Mouse (Mus musculus) ES-E14 (cell line): ENCODE measurements at regions not wholly inside any gene's neighbourhood (a gene's known extent, or its start where the extent isn't known, plus 50 kb on each side); places are given as distances from the start of the nearest gene placed in this dataset.

Source experiments
- DNase-seq: peaks from one replicate; pipeline ENCODE4 v3.0.0-alpha.2; 2013; ENCODE audit warnings: low read depth, low spot score
- H3K27ac ChIP-seq: 2 replicates; pipeline ENCODE4 v1.5.1; 2012; ENCODE audit warnings: low read depth, mild to moderate bottlenecking, low read length, moderate library complexity, mixed read lengths; ENCODE audit not compliant: poor library complexity, insufficient read depth, severe bottlenecking
- H3K36me3 ChIP-seq: 2 replicates; pipeline ENCODE4 v1.6.1; 2012; ENCODE audit warnings: mild to moderate bottlenecking, low read length, moderate library complexity, mixed read lengths; ENCODE audit not compliant: control insufficient read depth, poor library complexity, insufficient read depth, severe bottlenecking
- H3K4me1 ChIP-seq, 2 experiments: fragments of 150-350 bp in 1 of 2; sonication (generic) in 1 of 2; 2 replicates each; pipeline ENCODE4 v1.6.1; 2012; ENCODE audit warnings: low read length in 2 of 2, mild to moderate bottlenecking in 1 of 2, mixed read lengths in 1 of 2; ENCODE audit not compliant: control insufficient read depth in 2 of 2, insufficient read depth in 2 of 2, poor library complexity in 1 of 2
- H3K4me3 ChIP-seq, 2 experiments: fragments of 150-350 bp in 1 of 2; sonication (generic) in 1 of 2; 2 replicates each; pipeline ENCODE4 v1.5.1; 2012; ENCODE audit warnings: low read length in 2 of 2, low read depth in 1 of 2, mild to moderate bottlenecking in 1 of 2, mixed read lengths in 1 of 2; ENCODE audit not compliant: insufficient read depth in 1 of 2, poor library complexity in 1 of 2, severe bottlenecking in 1 of 2
- H3K9ac ChIP-seq: 2 replicates; pipeline ENCODE4 v1.6.1; 2012; ENCODE audit warnings: low read depth, mild to moderate bottlenecking, low read length, mixed read lengths; ENCODE audit not compliant: poor library complexity, insufficient read depth, severe bottlenecking
- H3K9me3 ChIP-seq: fragments of 150-350 bp; sonication (generic); 2 replicates; pipeline ENCODE4 v1.6.1; 2012; ENCODE audit warnings: low read depth, mild to moderate bottlenecking, low read length; ENCODE audit not compliant: control insufficient read depth, insufficient read depth
- CHD2 ChIP-seq: IDR thresholded peaks from 2 replicates; pipeline ENCODE4 v1.6.1; 2014; ENCODE audit warnings: mild to moderate bottlenecking, low read depth, low read length, inconsistent platforms
- HCFC1 ChIP-seq: IDR thresholded peaks from 2 replicates; pipeline ENCODE4 v1.6.1; 2012; ENCODE audit warnings: low read length, inconsistent platforms, borderline replicate concordance; ENCODE audit not compliant: insufficient read depth
- MAFK ChIP-seq: IDR thresholded peaks from 2 replicates; pipeline ENCODE4 v1.6.1; 2014; ENCODE audit warnings: mild to moderate bottlenecking, low read depth, low read length, inconsistent platforms; ENCODE audit not compliant: insufficient read depth
- ZC3H11A ChIP-seq: IDR thresholded peaks from 2 replicates; pipeline ENCODE4 v1.6.1; 2012; ENCODE audit warnings: low read depth, mild to moderate bottlenecking, inconsistent platforms, low read length, borderline replicate concordance
- ZNF384 ChIP-seq: IDR thresholded peaks from 2 replicates; pipeline ENCODE4 v1.6.1; 2012; ENCODE audit warnings: low read depth, low read length, inconsistent platforms
- in situ Hi-C, 2 experiments: fragments of 600-800 bp; cut with MboI; formaldehyde crosslinking; loops; one replicate each; pipeline ENCODE4 v1.15.1; 2025; ENCODE audit warnings: low sequenced_read_pairs in 2 of 2, inconsistent platforms in 1 of 2; ENCODE audit not compliant: unreplicated experiment in 2 of 2

DNA sequence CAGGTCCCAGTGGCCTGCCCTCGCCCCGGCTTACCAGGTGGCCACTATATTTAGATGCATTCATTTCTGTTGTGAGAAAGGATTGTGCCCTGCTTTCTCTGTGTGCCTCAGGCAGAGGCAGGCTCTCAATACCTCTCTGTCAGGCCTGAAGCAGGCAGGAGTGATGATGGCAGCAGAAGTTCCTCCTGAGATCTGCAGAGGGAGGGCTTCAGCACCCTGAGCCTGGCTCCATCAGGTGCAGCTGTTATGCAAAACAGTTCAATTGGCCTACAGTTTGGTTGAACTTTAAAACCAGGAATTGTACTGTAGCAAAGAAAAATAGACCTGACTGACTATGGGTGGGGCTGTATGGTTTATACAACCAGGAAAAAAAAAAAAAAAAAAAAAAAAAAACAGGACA is 92.7 kb upstream of the Cpeb4 start:
- Histone ChIP-seq H3K27ac (no peak overlapping the region), H3K4me3 (no peak overlapping the region), H3K9ac (no peak overlapping the region), H3K4me1 (no peaks in the 10 kb centered on the region), H3K36me3 (no peaks in the 10 kb centered on the region), H3K9me3 (0 out of 2 replicates have a peak, but pooled peaks cover 2% of the 10 kb centered on the region)
- no peak for DNase-seq
- TF ChIP-seq ZNF384 = no peak
- TF ChIP-seq MAFK = no peak
- TF ChIP-seq ZC3H11A = no peak
- in situ Hi-C loops = no loop called here

GRCm38 (mm10) chr11:31780969-31781368 is 91.0 kb upstream of the Cpeb4 start:
- Histone ChIP-seq H3K9me3 (0 out of 2 replicates have a peak, but pooled peaks cover 2% of the 10 kb centered on the region), H3K36me3 (no peaks in the 10 kb centered on the region), H3K9ac (no peak overlapping the region), H3K27ac (no peak overlapping the region), H3K4me1 (no peaks in the 10 kb centered on the region), H3K4me3 (no peak overlapping the region)
- TF ChIP-seq HCFC1 = no peak
- TF ChIP-seq ZNF384 = no peak
- no peak for TF ChIP-seq CHD2
- no peak for TF ChIP-seq ZC3H11A
- in situ Hi-C loops = no loop called here
- no peak for DNase-seq

GRCm38 (mm10) chr11:31781605-31782004 is 90.4 kb upstream of the Cpeb4 start:
- H3K9me3 ChIP-seq = 0 out of 2 replicates have a peak, but pooled peaks cover 2% of the 10 kb centered on the region
- H3K4me3 ChIP-seq = no peak overlapping the region
- H3K27ac ChIP-seq = no peak overlapping the region
- in situ Hi-C loops = no loop called here
- no peak overlapping the region for H3K9ac ChIP-seq
- no peak for DNase-seq
- H3K4me1 ChIP-seq = no peaks in the 10 kb centered on the region
- no peaks in the 10 kb centered on the region for H3K36me3 ChIP-seq
- no peak for TF ChIP-seq ZNF384
- TF ChIP-seq CHD2 = no peak
- TF ChIP-seq HCFC1 = no peak
- no peak for TF ChIP-seq MAFK
- TF ChIP-seq ZC3H11A = no peak

DNA sequence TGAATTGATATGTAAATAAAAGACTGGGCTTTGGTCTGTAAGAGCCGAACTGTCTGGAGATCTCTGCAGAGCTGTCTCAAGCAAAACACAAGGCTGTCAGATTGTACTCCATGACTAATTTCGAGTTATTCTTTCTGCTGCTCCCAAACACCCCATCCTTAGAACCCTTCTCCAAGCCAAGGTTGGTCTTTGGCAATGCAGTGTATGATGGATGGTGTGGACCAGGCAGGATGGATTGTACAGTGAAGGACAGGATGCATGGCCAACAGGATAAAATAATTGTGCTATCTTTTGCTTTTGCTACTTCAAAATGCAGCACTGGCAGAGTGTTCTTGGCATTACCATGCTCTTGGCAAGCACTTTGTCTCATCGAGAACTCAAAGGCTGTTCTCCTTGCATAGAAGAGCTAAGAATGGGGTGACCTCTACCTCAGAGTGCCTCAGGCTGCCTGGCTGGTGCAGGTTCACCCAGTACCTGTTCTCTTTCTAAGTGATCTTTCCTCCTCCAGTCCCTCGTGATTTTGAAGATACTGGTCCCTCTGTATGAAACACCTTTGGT is 88.4 kb upstream of the Cpeb4 start:
- TF ChIP-seq ZC3H11A = no peak
- TF ChIP-seq HCFC1 = no peak
- no peak for TF ChIP-seq CHD2
- in situ Hi-C loops = no loop called here
- no peak overlapping the region for H3K4me3 ChIP-seq

DNA sequence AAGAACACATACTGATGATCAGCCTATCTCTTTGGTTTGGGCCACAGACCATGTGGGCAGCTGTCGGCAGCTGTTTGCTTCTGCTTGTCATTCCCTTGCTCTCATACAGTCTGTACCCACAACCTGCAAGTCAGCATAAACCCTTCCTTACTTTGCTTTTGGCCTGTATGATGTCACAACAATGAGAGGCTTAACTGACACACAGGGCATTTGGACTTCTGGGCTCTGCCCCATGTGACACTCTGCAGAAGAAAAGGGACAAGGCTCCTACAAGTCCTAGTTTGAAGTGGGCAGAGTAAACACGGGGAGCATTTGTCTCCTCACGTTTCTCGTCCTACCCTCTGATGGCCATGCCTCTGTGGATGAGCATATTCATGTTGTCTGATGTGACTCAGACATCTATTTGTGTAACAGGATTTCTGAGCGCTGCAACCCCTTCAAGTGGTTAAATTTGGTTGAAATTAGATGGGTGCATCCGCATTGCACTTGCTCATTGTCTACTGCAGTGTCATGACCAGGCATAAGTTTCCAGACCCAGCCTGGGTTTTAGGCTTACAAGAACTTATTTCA is 87.6 kb upstream of the Cpeb4 start:
- in situ Hi-C loops = no loop called here
- Histone ChIP-seq H3K4me3 (no peak overlapping the region), H3K9ac (no peak overlapping the region), H3K27ac (no peak overlapping the region), H3K36me3 (no peaks in the 10 kb centered on the region), H3K4me1 (0 out of 4 replicates have a peak, but pooled peaks cover 0 to 2% of the 10 kb centered on the region in 2 experiments), H3K9me3 (0 out of 2 replicates have a peak, but pooled peaks cover 2% of the 10 kb centered on the region)
- DNase-seq = no peak
- TF ChIP-seq MAFK (no peak), CHD2 (no peak), ZC3H11A (no peak), HCFC1 (no peak), ZNF384 (no peak)

More for the DNA sequence above, 88.4 kb upstream of the Cpeb4 start:
- Histone ChIP-seq H3K36me3 (no peaks in the 10 kb centered on the region), H3K4me1 (0 out of 4 replicates have a peak, but pooled peaks cover 0 to 2% of the 10 kb centered on the region in 2 experiments), H3K27ac (no peak overlapping the region), H3K9me3 (0 out of 2 replicates have a peak, but pooled peaks cover 2% of the 10 kb centered on the region), H3K9ac (no peak overlapping the region)
- no peak for DNase-seq
